Mouse (Mus musculus) adrenal gland, postnatal 10 days (tissue): ENCODE results near the gene Etv5. TPM values are rescaled to one million over a fixed set of nuclear protein-coding genes. Genes with fewer than 3 reads are reported as not detected.
"Not testable (repeated sequence)": the region's sequence is repeated elsewhere in the genome, so short reads cannot be mapped to it uniquely, and the experiment has no call there.

Source experiments
- DNase-seq: peaks from one replicate; pipeline ENCODE4 v3.0.0; 2021; ENCODE audit warnings: mixed read lengths
- total RNA-seq, 2 experiments: library from RNA; stranded (reverse); gene quantifications; 2 replicates each; pipeline ENCODE4 v1.2.3; 2021

Etv5 gene
- total RNA-seq, 2 experiments from 2014 or later = 17.6 to 21.8 TPM

DNA sequence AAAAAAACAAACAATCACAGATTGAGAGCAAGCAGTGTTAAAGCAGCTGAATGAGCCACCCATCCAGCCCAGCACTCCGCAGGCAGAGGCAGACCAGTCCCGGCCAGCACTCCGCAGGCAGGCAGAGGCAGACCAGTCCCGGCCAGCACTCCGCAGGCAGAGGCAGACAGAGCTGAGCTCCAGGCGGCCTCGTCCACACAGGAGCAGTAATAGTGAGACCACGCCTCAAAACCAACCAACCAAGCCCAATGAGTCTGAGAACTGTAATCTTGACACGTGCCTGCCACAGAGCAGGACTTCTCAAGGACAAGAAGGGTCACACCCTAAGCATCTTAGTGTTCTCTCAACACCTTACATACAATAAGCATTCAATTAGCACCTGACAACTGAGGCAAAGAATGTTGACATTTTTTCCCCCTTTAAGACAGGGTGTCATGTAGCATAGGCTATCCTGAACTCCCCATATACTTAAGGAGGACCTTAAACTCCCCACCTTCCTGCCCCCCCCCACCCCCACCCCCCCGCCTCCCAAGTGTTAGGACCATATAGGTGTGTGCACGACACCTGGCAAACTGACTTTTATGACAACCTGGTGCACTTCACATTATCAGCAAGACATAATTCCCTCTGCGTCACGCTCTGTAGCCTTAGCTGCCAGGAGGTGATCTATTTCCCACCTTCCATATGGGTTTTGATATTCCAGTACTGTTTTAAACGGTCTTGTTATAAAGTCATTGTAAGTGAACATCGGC, 44.2 kb downstream of the Etv5 start:
- DNase-seq = no peak

GRCm38 (mm10) chr16:22390348-22390897, 49.1 kb downstream of the Etv5 start:
- no peak for DNase-seq

DNA sequence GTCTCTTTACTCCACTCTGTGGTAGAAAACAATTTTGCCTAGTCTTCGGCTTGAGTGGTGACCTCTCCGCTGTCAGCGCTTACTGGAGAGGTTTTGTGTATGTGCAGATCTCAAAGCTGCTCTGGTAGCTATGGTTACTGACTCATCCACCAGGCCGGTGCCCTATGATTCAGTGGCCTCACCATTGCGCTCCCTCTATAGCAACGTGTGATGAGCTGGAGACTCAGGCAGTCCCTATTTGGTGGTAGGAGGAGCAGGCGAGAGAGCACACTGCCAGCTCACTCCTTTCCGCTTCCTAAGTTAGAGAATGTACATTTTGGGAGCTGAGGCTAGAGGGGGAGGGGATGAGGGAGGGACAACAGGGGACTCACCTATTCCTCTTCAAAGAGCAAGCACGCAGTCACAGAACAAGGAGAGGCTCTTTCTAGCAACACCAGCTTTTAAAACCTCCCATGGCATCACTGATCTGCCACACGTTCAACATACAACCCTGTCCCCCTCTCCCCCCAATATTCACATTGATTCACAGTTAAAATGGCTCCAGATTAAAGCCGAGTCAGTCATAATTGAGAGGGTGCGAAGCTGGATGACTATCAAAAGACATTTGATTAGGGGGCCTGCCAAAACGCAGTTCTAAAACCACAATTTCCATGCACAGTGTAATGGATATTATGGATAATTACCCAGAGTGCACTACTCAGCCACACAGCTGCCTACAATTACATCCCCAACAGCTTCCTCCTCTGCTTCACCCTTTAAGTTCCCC, 50.2 kb downstream of the Etv5 start:
- DNase-seq = peak; percentile 54

DNA sequence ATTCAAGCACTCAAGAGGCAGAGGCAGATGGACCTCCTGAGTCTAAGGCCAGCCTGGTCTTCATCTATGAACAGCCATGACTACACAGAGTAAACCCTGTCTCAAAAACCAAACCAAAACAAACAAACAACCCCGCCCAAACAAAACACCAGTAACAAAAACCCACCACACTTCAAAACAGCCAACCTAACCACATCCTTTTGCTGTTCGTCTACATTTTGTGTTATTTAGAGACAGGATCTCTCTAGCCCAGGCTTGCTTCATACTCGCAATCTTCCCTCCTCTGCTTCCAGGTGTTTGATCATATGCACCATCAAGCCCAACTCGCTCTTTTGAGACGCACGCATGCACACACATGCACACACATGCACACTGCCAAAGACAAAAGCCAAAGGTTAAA, 51.8 kb downstream of the Etv5 start:
- no peak for DNase-seq

DNA sequence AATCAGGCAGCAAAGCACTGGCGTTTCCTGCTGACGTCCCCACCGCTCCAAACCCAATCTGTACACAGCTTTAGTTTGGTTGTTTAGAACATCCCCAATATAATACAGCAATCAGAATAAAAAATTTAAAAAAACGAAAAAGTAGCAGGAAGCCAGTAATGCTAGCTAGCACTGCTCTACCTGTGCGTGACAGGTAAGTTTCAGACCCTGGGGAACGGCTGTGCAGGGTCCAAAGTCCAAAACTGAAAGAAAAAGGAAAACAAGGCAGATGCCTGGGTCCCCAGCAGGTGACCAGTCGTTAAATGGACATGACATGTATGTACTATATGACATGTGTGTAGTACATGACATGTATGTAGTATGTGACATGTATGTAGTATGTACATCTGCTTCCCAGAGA, 57.5 kb downstream of the Etv5 start:
- DNase-seq = not testable (repeated sequence)

GRCm38 (mm10) chr16:22380981-22381380, 58.5 kb downstream of the Etv5 start:
- no peak for DNase-seq

GRCm38 (mm10) chr16:22379986-22380385, 59.5 kb downstream of the Etv5 start:
- DNase-seq = no peak

- no peak for DNase-seq
These were observed 60.2 kb downstream of the Etv5 start for GRCm38 (mm10) chr16:22379342-22379741.

GRCm38 (mm10) chr16:22377714-22378113, 61.8 kb downstream of the Etv5 start:
- DNase-seq = no peak

- DNase-seq = no peak
These were observed 64.6 kb downstream of the Etv5 start for GRCm38 (mm10) chr16:22374898-22375297.

GRCm38 (mm10) chr16:22372701-22373124, 66.8 kb downstream of the Etv5 start:
- DNase-seq = no peak

GRCm38 (mm10) chr16:22372225-22372624, 67.3 kb downstream of the Etv5 start:
- no peak for DNase-seq

GRCm38 (mm10) chr16:22367099-22367498, 72.4 kb downstream of the Etv5 start:
- DNase-seq = no peak

GRCm38 (mm10) chr16:22366040-22366439, 73.5 kb downstream of the Etv5 start:
- no peak for DNase-seq

- no peak for DNase-seq
These were observed 73.9 kb downstream of the Etv5 start for GRCm38 (mm10) chr16:22365596-22365995.

DNA sequence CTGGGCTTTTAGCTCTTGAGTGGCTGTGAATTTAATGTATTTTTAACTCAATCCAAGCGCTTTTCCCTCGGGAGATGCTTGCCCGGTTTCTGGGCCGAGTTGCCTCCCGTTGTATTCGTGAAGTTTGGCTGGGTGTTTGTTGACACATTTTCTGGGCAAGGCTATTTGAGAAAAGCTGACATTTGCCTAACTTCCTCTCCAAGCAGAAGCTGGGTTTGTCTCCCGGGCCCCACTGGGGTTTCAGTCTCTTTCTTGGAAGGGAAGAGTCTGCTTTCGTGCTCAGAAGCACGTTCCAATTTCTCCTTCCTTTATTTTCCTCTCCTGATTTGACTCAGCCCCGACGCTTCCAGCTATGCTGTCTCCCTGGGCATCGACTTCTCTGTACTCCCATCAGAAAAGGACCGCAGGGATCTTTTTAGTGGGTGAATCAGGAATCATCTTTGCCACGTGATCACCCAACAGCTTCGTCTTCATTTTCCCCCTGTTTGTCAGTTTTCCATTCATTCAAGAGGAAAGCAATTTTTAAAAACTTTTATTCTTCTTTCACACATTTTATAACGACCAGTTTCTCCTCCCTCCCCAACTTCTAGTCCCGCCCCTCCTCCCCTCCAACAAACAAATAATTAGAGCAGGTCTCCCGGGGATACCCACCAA, 80.7 kb downstream of the Etv5 start:
- DNase-seq = peak; percentile 59

- DNase-seq = not testable (repeated sequence)
These were observed 85.3 kb downstream of the Etv5 start for GRCm38 (mm10) chr16:22354177-22354576.

- DNase-seq = no peak
These were observed 85.9 kb downstream of the Etv5 start for GRCm38 (mm10) chr16:22353639-22354038.

GRCm38 (mm10) chr16:22351194-22351593, 88.3 kb downstream of the Etv5 start:
- no peak for DNase-seq

- DNase-seq = no peak
These were observed 89.7 kb downstream of the Etv5 start for GRCm38 (mm10) chr16:22349798-22350197.

GRCm38 (mm10) chr16:22348478-22349270, 90.8 kb downstream of the Etv5 start:
- DNase-seq = peak; percentile 3

- DNase-seq = no peak
These were observed 91.5 kb downstream of the Etv5 start for GRCm38 (mm10) chr16:22348014-22348413.
